Mouse (Mus musculus): ENCODE results near the gene Sgk1.

DNA sequence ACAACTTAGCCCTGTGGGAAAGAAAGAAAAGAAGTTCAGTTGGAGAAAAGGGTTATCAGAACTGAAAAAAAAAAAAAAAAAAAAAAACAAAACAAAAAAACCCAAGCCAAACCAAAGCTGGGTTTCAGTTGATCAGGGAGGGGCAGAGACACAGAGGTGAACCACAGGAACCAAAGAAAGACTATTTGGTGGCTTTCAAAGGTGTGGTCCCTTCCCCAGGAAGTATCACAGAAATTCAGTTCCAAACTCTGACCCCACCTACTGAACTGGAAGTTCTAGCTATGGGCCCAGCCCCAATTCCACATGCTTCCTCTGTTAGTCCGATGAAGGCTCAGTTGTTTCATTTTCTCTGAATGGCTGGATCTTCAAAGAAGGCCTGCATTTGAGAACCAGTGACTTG is 26.7 kb downstream of the Sgk1 start:
- TF ChIP-seq CHD2 (IDR thresholded peaks at IDR 0.05; ENCODE audit: low read depth, low read length) (no peak), ZNF384 (IDR thresholded peaks at IDR 0.05; ENCODE audit: low read depth, low read length) (no peak), MAFK (IDR thresholded peaks at IDR 0.05; ENCODE audit: insufficient read depth, low read depth, low read length) (no peak), ZC3H11A (IDR thresholded peaks at IDR 0.05; ENCODE audit: borderline replicate concordance, low read depth, low read length) (no peak)

All from ES-E14 (cell line).